Mouse (Mus musculus) stomach, postnatal 0 days (tissue): ENCODE results near the gene Snx29. TPM values are rescaled to one million over a fixed set of nuclear protein-coding genes. Genes with fewer than 3 reads are reported as not detected.

Source experiments
- ATAC-seq: fragments of 200-750 bp; cut with Nextera tagmentation; 2 replicates; pipeline ENCODE4 v1.8.0; 2017; ENCODE audit not compliant: low FRiP score, low TSS enrichment
- DNase-seq: peaks from one replicate; pipeline ENCODE4 v3.0.0-alpha.2; 2016; ENCODE audit warnings: low spot score
- H3K27ac ChIP-seq: fragments of 300-500 bp; sonication (generic); replicated peaks from 2 replicates; pipeline ENCODE4 v1.5.1; 2014; ENCODE audit warnings: mild to moderate bottlenecking, control low read depth
- H3K27me3 ChIP-seq: fragments of 300-500 bp; sonication (generic); 2 replicates; pipeline ENCODE4 v1.6.1; 2014; ENCODE audit warnings: low read length; ENCODE audit not compliant: control insufficient read depth, insufficient read depth
- H3K36me3 ChIP-seq: fragments of 300-500 bp; sonication (generic); 2 replicates; pipeline ENCODE4 v1.6.1; 2014; ENCODE audit warnings: low read length, mixed read lengths; ENCODE audit not compliant: control insufficient read depth, insufficient read depth
- H3K4me1 ChIP-seq: fragments of 300-500 bp; sonication (generic); replicated peaks from 2 replicates; pipeline ENCODE4 v1.6.1; 2014; ENCODE audit warnings: antibody characterized with exemption; ENCODE audit not compliant: control insufficient read depth, insufficient read depth
- H3K4me2 ChIP-seq: fragments of 300-500 bp; sonication (generic); replicated peaks from 2 replicates; pipeline ENCODE4 v1.6.1; 2014; ENCODE audit warnings: low read depth, mild to moderate bottlenecking, control low read depth, moderate library complexity
- H3K4me3 ChIP-seq: fragments of 300-500 bp; sonication (generic); 2 replicates; pipeline ENCODE4 v1.5.1; 2014; ENCODE audit warnings: low read depth, low read length, control low read depth
- H3K9ac ChIP-seq: fragments of 300-500 bp; sonication (generic); 2 replicates; pipeline ENCODE4 v1.6.1; 2014; ENCODE audit warnings: mild to moderate bottlenecking, low read length, control low read depth, mixed read lengths
- H3K9me3 ChIP-seq: fragments of 300-500 bp; sonication (generic); 2 replicates; pipeline ENCODE4 v1.6.1; 2016; ENCODE audit warnings: low read length; ENCODE audit not compliant: control insufficient read depth
- CTCF ChIP-seq: IDR thresholded peaks from 2 replicates; pipeline ENCODE4 v1.5.1; 2016; ENCODE audit warnings: antibody characterized with exemption, low read depth, mild to moderate bottlenecking, moderate library complexity
- EP300 ChIP-seq: optimal IDR thresholded peaks from 2 replicates; pipeline ENCODE3; 2016; ENCODE audit warnings: antibody characterized with exemption
- WGBS: fragments of 180-500 bp; shearing (Covaris S2); extraction: QIAGEN DNeasy Blood & Tissue Kit; methylation state at CpG from one replicate; pipeline ENCODE4 v1.1.7; 2014; 5-methylcytosine and 5-hydroxymethylcytosine counted together
- polyA plus RNA-seq: library from polyadenylated mRNA; unstranded; fragments of >200 nt; fragmentation: Nextera tagmentation; extraction: Ambion mirVana; gene quantifications from 2 replicates; pipeline ENCODE4 v1.2.1, GENCODE M21; 2015

The Snx29 gene
- polyA plus RNA-seq, 1 experiment from 2014 or later, result 4.8 TPM

DNA sequence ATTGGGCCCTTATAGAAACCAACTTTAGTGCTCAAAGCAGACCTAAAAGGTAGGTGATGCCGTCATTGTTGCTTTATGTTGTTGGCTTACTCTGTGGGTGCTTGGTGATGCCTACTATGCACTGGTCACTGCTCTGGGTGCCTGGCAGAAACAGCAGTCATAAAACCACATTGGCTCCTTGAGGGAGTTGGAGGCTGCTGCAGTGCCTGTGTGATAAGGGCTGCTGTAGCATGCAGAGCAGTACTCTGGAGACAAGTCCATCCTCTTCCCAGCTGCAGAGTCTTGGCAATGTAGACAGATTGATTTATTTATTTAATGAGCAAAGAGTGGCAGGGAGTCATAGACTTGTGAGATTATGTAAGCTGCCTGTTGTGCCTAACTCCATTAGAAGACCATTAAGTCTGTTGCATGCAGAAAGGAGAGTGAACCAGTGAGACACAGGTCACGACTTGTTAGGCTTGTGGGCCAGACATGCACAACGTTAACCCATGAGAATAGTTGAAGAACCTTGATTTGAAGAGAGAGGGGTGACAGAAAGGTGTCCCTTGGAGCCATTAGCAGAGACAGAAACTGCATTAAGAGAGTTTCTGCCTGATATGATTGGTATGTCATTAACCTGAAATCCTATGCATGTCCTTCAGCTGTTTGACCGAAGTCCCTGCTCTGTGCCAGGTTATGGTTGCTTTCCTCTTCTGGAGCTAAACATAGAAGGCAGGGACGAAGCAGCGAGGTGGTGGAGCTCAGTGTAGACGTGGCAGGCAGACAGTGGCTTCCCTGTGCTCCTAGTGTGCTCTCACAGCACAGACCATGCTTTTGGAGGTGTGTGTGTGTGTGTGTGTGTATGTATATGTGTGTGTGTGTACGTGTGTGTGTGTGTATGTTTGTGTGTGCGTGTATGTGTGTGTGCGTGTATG is 267.3 kb downstream of the Snx29 start:
- no peak overlapping the region for H3K4me3 ChIP-seq
- no peak overlapping the region for H3K27ac ChIP-seq
- no peaks in the 10 kb centered on the region for H3K36me3 ChIP-seq
- no peaks in the 10 kb centered on the region for H3K4me1 ChIP-seq
- H3K9ac ChIP-seq, result no peak overlapping the region
- no peak for TF ChIP-seq EP300
- no peak for TF ChIP-seq CTCF
- 67% methylated on average over 10 of the region's 10 CpGs for WGBS
- ATAC-seq (no peak), DNase-seq (no peak)
- no peak overlapping the region for H3K4me2 ChIP-seq
- no peaks in the 10 kb centered on the region for H3K27me3 ChIP-seq
- H3K9me3 ChIP-seq, result no peaks in the 10 kb centered on the region

GRCm38 (mm10) chr16:11596599-11596998 is 273.9 kb downstream of the Snx29 start:
- no peak for ATAC-seq
- WGBS, result 83% methylated on average over 3 of the region's 3 CpGs
- TF ChIP-seq CTCF (no peak), EP300 (no peak)
- Histone ChIP-seq H3K27me3 (no peaks in the 10 kb centered on the region), H3K9me3 (no peaks in the 10 kb centered on the region), H3K4me3 (no peak overlapping the region), H3K36me3 (no peaks in the 10 kb centered on the region), H3K4me1 (no peaks in the 10 kb centered on the region), H3K27ac (no peak overlapping the region), H3K4me2 (no peak overlapping the region), H3K9ac (no peak overlapping the region)
- no peak for DNase-seq

DNA sequence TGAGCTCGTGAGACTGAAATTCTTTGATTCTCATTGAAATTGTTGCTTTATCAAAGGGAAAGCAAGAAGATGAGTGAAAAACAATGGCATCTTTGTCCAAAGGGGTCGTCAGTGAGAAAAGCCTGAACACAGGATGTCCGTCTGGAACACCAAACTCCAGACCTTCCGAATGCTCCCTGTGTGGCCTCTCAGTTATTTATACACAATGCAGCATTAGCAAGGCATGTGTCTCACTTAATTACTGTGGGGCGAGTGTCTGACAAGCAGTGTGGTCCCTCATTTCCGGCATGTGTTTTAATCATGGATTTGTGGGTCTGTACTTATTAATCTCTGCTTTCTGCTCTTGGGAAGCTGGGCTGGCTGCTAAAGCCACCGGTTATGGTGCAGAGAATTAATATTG is 275.1 kb downstream of the Snx29 start:
- ATAC-seq (no peak), DNase-seq (no peak)
- H3K4me1 ChIP-seq, result no peaks in the 10 kb centered on the region
- no peak overlapping the region for H3K9ac ChIP-seq
- no peak overlapping the region for H3K4me3 ChIP-seq
- H3K27ac ChIP-seq, result no peak overlapping the region
- H3K4me2 ChIP-seq, result no peak overlapping the region
- H3K36me3 ChIP-seq, result no peaks in the 10 kb centered on the region
- TF ChIP-seq EP300, result no peak
- peak; percentile 7; the same call in 1 of the 2 replicates for TF ChIP-seq CTCF
- WGBS, result 51% methylated on average over 7 of the region's 7 CpGs
- H3K9me3 ChIP-seq, result no peaks in the 10 kb centered on the region
- H3K27me3 ChIP-seq, result no peaks in the 10 kb centered on the region

DNA sequence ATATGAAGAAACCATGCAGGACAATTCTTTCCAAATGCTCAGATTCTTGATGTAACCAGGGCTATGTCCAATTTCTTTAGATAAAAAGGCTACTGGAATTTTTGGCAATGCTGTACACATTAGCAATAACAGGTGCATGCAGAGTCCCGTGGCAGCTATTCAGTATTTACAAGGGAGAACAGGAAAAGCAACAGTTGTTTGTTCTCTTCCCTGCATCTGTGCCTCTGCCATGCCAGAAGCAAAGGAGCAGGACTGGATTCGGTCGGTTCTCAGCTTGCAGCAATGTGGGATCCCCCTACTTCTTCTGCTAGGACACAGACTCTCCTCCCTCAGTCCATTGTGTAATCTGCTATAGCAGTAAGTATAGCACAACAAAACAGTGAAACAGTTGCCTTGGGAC is 276.8 kb downstream of the Snx29 start:
- Histone ChIP-seq H3K27me3 (no peaks in the 10 kb centered on the region), H3K4me1 (no peaks in the 10 kb centered on the region), H3K27ac (no peak overlapping the region), H3K9ac (no peak overlapping the region), H3K4me2 (no peak overlapping the region), H3K36me3 (no peaks in the 10 kb centered on the region), H3K9me3 (no peaks in the 10 kb centered on the region), H3K4me3 (no peak overlapping the region)
- no peak for ATAC-seq
- TF ChIP-seq CTCF (no peak), EP300 (no peak)
- WGBS, result 52% methylated on average over 3 of the region's 3 CpGs
- DNase-seq, result no peak

DNA sequence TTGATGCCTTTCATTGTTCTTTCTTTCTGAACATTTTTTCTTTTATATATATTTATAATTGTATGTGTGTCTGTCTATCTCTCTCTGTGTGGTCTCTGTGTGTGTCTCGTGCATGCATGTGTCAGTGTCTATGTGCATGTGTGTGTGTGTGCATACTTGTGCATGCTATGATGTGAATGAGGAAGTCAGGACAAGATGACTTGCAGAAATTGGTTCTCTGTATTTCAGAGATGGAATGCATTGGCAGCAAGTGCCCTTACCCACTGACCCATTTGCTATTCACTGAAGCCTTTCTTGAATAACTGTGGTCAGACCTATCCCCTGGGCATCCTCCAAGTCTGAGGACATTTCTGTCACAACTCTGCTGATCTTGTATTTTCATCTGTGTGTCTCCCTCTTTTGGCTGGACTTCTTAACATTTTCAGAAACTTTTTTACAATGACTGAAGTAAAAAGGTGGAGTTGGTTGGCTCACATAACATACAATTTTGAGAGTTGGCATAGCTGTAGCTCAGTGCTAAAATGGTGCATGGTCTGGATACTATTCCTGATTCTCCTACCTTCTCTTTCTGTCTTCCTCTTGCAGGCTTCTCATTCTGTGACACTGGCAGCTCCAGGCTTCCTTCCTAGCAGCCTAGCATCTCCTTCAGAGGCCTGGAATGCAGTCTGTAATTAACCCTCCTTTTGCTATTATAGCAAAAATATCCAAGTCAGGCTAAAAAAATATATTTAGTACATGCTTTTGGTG is 278.8 kb downstream of the Snx29 start:
- H3K9ac ChIP-seq, result no peak overlapping the region
- no peak for TF ChIP-seq EP300
- no peak for TF ChIP-seq CTCF
- DNase-seq (no peak), ATAC-seq (no peak)
- H3K9me3 ChIP-seq, result no peaks in the 10 kb centered on the region
- H3K4me1 ChIP-seq, result no peaks in the 10 kb centered on the region
- no peak overlapping the region for H3K27ac ChIP-seq
- 76% methylated on average over 1 of the region's 1 CpGs for WGBS
- no peaks in the 10 kb centered on the region for H3K27me3 ChIP-seq
- no peak overlapping the region for H3K4me3 ChIP-seq
- H3K36me3 ChIP-seq, result no peaks in the 10 kb centered on the region
- no peak overlapping the region for H3K4me2 ChIP-seq
